Mouse (Mus musculus): ENCODE measurements around the gene Cfap44.

Gene Cfap44

DNA sequence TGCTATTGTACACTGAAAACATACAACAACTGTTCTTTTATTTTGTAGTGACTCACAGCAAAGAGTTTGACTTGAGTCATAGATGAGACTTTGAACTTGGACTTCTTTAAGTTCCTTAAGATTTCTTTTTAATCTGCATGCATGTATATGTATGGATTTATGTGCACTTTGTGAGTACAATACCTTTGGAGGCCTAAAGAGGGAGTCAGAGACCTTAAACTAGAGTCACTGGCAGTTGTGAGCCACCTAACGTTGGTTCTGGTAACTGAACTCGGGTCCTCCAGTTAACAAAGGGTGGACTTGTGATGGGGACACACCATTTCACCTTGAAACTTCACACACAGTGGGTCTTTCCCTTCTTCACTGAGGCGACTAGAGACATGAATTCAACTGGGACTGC is 103.9 kb downstream of the Cfap44 start:
- DNase-seq = no peak

DNA sequence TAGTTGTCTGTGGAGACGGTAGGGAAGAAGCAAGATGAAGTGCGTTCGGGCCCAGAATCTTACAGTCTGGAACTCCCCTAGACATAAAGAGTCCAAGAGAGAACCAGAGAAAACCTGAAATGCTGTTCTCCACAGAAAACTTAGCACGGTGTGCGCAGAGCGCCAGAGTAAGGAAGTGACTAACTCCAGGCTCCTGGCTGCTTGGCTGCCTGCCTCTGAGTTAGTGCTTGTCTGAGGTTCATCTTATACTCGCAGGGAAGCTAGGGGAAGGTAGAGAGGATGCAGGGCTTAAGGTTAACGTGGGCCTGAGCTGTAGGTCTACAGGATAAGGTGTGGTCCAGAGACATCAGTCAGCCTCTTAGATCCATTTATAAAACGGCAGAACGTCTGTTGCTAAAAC is 107.2 kb downstream of the Cfap44 start:
- DNase-seq = no peak

- no peak for DNase-seq
Observed at GRCm38 (mm10) chr16:44502325-44502724, 107.7 kb downstream of the Cfap44 start.

DNA sequence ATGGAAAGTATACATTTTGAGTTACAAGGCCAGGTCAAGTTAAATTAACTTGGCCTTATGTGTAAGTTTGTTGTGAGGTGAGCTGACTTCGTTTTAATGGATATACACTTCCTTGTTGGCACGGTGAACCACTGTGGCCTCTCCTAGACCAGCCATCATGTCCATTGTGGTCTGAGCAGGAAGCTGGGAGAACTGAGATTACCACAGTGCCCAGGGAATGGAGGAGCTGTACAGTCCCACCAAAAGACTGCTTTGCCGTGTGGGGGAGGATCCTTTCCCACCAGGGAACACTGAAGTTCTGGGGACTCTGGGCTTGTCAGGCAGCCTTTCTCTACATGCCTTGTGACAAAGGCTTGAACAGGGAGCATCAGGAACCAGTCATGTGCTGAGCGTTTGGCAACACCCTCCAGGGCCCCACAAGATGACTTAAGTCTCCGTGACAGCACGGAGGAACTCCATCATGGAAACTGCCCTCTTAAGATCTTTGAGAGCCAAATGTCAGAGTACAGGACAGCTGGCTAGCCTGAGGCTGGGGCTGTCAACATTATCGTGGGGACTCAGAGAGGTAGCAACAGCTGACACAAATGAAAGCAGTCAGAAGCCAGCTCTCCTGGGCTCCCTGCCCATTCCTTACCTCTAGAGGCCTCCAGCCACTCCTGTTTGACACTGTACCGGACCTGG is 108.4 kb downstream of the Cfap44 start:
- peak; percentile 52 for DNase-seq

- no peak for DNase-seq
Observed at GRCm38 (mm10) chr16:44505243-44505642, 110.6 kb downstream of the Cfap44 start.

- DNase-seq = no peak
Observed at GRCm38 (mm10) chr16:44507027-44507929, 112.7 kb downstream of the Cfap44 start.

DNA sequence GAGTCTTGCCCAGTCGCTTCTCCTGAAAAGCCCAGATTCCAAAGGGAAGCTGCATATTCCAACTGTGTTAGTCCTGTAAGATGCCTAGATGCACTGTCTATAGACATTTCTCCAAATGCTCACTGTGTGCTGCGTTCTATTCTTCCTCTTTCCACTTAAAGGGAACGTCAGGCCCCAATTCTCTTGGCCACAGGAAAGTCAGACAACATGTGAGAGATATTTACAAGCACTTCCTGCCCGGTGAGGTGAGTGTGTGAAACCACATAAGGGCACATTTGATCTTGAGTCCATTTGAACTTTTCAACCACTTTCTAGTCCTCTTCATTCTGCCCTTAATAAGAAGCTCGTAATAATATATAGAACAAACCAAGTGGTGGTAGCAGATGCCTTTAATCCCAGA is 113.4 kb downstream of the Cfap44 start:
- no peak for DNase-seq

DNA sequence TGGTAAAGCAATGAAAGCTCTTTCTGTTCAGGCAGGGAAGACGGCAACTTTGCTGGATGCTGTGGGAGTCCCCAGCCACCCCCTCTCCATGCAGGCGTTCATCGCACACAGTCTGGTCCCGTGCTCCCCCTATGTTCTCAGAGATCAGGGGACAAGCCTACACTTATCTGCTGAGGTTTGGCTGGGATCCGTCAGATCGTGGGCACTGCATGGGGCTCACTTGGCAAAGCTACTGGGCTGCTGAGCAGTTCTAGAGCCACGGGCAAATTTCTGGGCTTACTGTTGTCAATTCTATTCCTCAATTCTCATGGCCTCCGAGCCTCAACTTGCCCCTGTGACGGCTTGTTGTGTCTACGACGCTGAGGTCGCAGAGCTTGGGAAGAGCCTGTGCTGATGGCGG is 114.2 kb downstream of the Cfap44 start:
- no peak for DNase-seq

- no peak for DNase-seq
Observed at GRCm38 (mm10) chr16:44509458-44510344, 115.1 kb downstream of the Cfap44 start.

DNA sequence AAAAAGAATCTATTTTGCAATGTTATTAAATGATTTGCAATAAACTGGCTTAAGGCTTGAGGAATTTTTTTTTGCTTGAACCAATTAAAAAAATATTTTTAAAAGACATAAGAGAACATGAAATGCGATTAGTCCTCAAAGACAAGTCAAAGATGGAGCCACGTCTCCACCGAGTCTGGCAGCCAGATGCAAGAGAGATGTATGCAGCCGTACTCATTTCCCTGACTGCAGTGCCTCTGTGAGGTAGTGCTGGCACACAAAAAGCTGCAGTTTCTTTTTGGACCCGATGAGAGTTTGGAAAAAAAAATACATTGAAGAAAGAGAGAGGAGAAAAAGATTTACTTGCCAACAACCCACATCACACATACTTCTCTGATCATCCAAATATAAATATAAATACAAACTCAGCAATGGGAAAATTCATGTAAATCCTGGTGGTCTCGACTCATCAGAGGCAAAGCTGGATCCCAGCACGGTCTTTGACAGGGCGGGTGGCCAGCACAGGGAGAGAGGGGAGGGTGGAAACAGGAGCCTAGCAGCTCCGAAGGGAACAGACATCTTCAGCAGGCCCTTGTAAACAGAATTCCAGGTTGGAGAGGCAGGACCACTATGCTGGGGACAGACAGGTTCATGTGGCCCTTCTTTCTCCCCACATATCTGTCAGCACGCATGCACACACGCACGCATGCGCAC is 116.1 kb downstream of the Cfap44 start:
- DNase-seq = no peak

- no peak for DNase-seq
Observed at GRCm38 (mm10) chr16:44516498-44516897, 121.9 kb downstream of the Cfap44 start.

DNA sequence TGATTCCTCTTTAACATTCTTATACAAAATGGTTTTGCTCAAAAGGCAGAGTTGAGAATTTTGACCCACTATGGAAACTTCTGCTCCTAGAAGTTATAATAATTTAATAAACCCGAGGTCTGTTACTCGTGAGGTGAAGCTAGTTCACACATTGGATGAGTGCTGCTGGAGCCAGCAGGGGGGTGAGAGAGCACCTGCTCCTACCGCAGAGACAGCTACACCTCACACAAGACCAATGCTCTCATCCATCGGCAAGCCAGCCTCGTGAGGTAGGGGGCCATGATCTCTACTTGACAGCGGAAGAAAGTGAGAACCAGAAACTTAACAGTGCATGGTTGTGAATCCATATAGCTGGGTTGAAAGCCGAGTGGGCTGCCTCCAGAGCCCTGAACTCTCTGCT is 129.0 kb downstream of the Cfap44 start:
- DNase-seq = no peak

DNA sequence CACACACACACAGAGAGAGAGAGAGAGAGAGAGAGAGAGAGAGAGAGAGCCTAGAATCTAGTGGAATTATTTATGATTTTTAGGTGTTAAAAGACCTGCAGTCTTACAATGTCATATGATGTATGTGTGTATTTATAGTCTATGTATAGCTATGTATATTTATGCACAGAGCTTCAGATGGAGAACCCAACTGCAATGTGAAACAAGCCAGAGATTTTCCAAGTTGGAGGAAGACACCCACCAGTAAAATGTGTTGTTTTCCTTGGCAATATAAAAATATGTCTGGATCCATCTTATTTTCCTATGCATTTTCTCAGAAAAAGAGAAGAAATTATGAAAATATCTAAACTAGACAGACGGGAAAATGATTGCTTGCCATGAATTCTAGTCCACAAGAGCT is 131.4 kb downstream of the Cfap44 start:
- DNase-seq = no peak

GRCm38 (mm10) chr16:44526689-44527088 is 132.1 kb downstream of the Cfap44 start:
- DNase-seq = no peak

DNA sequence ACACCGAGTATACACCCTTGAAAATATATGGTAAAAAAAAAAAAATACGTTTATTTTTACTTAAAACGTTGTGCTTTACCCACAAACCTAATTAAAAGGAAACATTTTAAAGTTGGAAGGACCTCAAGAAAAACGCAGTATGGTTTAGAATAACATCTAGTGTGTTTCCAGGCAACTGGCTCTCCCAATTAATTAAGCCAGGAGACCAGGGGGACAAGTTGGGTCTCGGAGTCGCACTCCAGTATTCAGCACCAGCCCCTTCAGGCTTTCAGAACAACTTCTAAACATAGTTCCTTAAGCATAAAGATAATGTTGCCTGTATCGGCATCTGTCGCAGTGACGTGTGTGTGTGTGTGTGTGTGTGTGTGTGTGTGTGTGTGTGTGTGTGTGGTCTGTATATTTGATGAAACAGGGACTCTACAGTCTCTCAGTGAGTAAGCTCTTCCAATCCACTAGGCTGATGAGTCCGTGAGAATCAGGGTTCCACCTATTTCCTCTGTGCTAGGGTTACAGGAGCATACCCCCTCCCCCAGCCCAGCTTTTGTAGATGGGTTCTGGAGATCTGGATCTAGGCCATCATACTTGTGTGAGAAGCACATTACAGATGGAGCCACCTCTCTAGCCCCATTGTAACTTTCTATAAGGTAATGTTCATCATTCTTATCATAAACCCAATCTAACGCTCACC is 132.8 kb downstream of the Cfap44 start:
- no peak for DNase-seq

DNA sequence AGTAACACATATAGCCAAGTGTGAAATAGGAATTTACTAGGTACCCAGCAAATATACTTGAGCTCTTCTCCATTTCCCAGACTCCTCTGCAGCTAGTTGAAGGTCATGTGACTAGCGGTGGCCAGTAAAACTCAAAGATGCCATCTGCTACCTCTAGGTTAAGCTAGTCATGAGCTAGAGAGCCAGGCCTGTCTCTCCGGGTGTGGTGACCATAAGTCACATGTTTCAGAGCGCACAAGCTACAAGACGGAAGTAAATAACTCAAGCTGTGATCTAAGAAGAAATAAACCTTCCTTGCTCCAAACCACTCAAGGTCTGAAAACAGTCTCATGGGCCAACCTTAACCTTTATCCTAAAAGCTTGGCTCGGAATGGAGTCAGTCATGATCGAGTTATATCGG is 134.4 kb downstream of the Cfap44 start:
- no peak for DNase-seq

GRCm38 (mm10) chr16:44529691-44530090 is 135.1 kb downstream of the Cfap44 start:
- no peak for DNase-seq

DNA sequence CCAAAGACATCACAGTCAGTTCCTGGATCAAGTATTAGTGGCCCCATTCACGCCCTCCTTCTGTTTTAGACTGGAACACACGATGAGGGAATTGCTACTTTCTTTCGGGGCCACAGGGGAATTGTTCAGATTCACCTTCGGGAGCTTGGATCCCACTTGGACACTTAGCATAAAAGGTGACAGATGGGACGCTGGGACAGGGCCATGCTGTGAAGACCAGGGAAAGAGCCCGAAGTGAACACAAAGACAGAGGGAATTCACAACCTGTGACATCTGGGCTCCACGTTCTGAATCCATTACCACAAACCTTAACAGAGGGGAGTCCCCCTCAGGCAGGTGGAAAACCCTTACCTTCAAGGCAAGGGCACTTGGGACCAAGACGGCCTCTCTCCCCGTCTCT is 135.6 kb downstream of the Cfap44 start:
- DNase-seq = no peak

GRCm38 (mm10) chr16:44530829-44531228 is 136.2 kb downstream of the Cfap44 start:
- no peak for DNase-seq

DNA sequence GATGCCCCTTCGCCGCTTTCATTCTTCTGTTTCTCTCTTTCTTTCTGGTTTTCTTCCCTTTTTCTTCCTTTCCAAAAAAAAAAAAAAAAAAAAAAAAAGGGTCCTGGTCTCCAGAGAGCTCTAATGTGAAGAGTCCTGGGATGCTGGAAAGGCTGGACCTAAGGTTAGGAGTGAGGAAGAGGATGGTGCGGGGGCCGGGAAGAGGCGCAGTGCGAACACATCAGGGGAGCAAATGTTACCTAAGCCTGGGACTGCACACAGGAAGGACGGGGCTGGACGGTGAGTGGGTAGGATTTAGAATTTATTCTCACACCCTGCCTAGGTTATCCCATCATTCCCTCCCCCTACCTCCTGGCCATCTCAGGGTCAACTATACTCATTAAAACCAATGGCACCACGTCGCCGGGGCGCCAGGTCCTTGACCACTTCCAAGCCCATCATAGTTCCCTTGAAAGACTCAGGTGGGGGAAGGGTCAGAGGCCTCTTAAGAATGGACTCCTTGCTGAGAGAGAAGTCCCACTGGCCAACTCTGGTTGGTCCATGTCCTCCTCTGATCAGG is 136.7 kb downstream of the Cfap44 start:
- DNase-seq = no peak
